Mouse (Mus musculus): ENCODE data around the gene Ugt1a10. TPM values are rescaled to one million over a fixed set of nuclear protein-coding genes. Genes with fewer than 3 reads are reported as not detected.
"Not testable (repeated sequence)": the region's sequence is repeated elsewhere in the genome, so short reads cannot be mapped to it uniquely, and the experiment has no call there.

The Ugt1a10 gene
- polyA plus RNA-seq, 1 experiment = 0.16 TPM

DNA sequence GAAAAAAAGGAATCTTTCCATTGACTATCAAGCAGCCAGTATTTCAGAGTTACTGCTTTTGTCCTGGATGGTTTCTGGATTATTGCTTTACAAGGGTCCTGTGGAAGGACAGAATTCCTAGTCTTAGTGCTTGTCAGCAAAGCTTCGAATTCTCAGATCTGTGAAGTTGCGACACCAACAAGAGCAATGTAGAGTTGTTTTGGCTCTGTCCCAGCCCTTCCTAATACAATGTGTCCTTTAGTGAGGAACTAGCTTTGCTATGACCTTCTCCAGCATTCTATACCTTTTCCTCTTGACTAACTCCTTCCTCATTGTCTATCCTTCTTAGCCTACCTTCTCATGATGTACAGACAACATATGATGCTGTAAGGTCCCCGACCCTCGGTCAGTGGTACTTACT is 41.0 kb upstream of the Ugt1a10 start:
- Histone ChIP-seq H3K27me3 (ENCODE audit: control insufficient read depth, insufficient read depth, low read length) (no peaks in the 10 kb centered on the region), H3K4me1 (replicated peaks; ENCODE audit: control insufficient read depth, insufficient read depth, low read length) (no peaks in the 10 kb centered on the region), H3K27ac (ENCODE audit: control insufficient read depth, insufficient read depth, low read length) (no peak overlapping the region), H3K36me3 (ENCODE audit: control insufficient read depth, insufficient read depth, low read length) (no peaks in the 10 kb centered on the region), H3K4me3 (ENCODE audit: control insufficient read depth, insufficient read depth, low read length) (no peak overlapping the region)
- 95% methylated on average over 4 of the region's 4 CpGs for WGBS
- no peak for DNase-seq
- TF ChIP-seq POLR2A (IDR thresholded peaks at IDR 0.05; ENCODE audit: control insufficient read depth, extremely low read depth, insufficient read depth, low read length, poor library complexity) (no peak), CTCF (IDR thresholded peaks at IDR 0.05; ENCODE audit: borderline replicate concordance, control insufficient read depth, extremely low read depth, insufficient read depth, low read length, poor library complexity) (no peak)

DNA sequence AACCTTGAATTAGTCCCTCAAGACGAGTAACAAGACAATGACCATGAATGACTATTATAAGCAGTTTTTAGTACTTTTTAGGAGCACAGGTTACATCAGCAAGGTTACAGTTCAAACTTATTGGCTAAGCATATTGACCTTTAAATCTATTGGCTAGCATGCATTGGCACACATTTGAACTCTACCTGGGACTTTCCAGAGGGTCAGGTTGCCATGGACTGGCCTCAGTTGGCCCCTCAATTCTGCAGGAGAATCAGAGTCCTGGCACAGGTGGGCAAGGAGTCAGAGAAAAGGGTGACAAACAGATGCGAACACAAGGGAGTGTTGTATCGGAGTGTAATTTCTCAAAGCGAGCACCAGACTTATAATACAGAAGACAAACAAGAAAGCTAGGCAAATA is 40.5 kb upstream of the Ugt1a10 start:
- TF ChIP-seq POLR2A (IDR thresholded peaks at IDR 0.05; ENCODE audit: control insufficient read depth, extremely low read depth, insufficient read depth, low read length, poor library complexity) = no peak
- TF ChIP-seq CTCF (IDR thresholded peaks at IDR 0.05; ENCODE audit: borderline replicate concordance, control insufficient read depth, extremely low read depth, insufficient read depth, low read length, poor library complexity) = no peak
- Histone ChIP-seq H3K4me3 (ENCODE audit: control insufficient read depth, insufficient read depth, low read length) (no peak overlapping the region), H3K27ac (ENCODE audit: control insufficient read depth, insufficient read depth, low read length) (no peak overlapping the region)

DNA sequence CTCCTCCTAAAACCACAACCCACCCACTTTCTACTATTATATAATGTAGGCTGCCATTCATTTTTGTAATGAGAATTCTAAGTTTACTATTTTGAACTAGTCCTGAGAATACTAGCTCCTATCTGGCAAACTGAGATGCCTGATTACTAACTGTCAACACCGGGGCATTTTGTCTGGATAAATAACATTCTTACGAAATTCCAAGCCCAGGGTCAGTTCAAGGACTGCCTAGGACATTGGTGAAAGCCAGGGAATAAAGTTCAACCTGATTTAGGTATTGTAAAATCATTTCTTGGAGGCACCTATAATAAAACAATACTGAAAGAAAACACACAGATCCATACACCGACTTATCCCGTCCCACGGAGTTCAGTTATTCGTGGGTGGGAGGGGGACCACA is 39.8 kb upstream of the Ugt1a10 start:
- Histone ChIP-seq H3K27me3 (ENCODE audit: control insufficient read depth, insufficient read depth, low read length) (no peaks in the 10 kb centered on the region), H3K4me3 (ENCODE audit: control insufficient read depth, insufficient read depth, low read length) (no peak overlapping the region), H3K27ac (ENCODE audit: control insufficient read depth, insufficient read depth, low read length) (no peak overlapping the region), H3K36me3 (ENCODE audit: control insufficient read depth, insufficient read depth, low read length) (no peaks in the 10 kb centered on the region), H3K4me1 (replicated peaks; ENCODE audit: control insufficient read depth, insufficient read depth, low read length) (no peaks in the 10 kb centered on the region)
- no peak for DNase-seq
- TF ChIP-seq CTCF (IDR thresholded peaks at IDR 0.05; ENCODE audit: borderline replicate concordance, control insufficient read depth, extremely low read depth, insufficient read depth, low read length, poor library complexity) = no peak
- no peak for TF ChIP-seq POLR2A (IDR thresholded peaks at IDR 0.05; ENCODE audit: control insufficient read depth, extremely low read depth, insufficient read depth, low read length, poor library complexity)
- WGBS = 94% methylated on average over 6 of the region's 6 CpGs

More for the DNA sequence above, 40.5 kb upstream of the Ugt1a10 start:
- Histone ChIP-seq H3K4me1 (replicated peaks; ENCODE audit: control insufficient read depth, insufficient read depth, low read length) (no peaks in the 10 kb centered on the region), H3K27me3 (ENCODE audit: control insufficient read depth, insufficient read depth, low read length) (no peaks in the 10 kb centered on the region), H3K36me3 (ENCODE audit: control insufficient read depth, insufficient read depth, low read length) (no peaks in the 10 kb centered on the region)
- DNase-seq = no peak
- 97% methylated on average over 4 of the region's 4 CpGs for WGBS

DNA sequence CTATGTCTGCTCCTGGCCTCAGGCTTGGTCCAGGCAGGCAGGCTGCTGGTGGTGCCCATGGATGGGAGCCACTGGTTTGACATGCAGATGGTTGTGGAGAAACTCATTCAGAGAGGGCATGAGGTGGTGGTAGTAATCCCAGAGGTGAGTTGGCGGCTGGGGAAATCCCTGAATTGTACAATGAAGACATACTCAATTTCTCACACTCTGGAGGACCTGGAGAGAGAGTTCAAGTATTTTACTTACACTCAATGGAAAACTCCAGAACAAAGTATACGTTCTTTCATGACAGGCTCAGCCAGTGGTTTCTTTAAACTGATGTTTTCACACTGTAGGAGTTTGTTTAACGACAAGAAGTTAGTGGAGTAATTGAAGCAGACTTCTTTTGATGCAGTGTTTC is 29.9 kb upstream of the Ugt1a10 start:
- H3K27ac ChIP-seq (ENCODE audit: control insufficient read depth, insufficient read depth, low read length); H3K36me3 ChIP-seq (ENCODE audit: control insufficient read depth, insufficient read depth, low read length); H3K27me3 ChIP-seq (ENCODE audit: control insufficient read depth, insufficient read depth, low read length); H3K4me3 ChIP-seq (ENCODE audit: control insufficient read depth, insufficient read depth, low read length); DNase-seq; H3K4me1 ChIP-seq (replicated peaks; ENCODE audit: control insufficient read depth, insufficient read depth, low read length): not testable (repeated sequence)
- 87% methylated on average over 3 of the region's 3 CpGs for WGBS

DNA sequence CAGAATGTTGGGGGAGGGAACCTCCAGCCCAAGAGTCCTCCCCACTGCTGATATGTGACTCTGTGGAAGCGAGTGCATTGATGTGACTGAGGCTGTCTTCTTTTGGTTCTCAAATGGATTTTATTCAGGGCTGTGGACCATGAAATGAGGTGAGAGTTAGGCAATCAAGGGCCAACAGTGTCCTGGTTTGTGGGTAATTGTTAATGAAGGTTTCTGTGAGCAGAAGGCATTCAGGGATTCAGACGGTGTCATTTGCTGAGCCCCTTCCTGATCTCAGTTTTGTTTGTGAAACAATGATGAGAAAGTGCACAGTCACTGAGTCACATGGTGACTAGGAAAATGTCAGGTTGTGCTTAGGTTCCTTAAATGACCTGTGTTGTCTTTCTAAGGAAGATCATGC is 12.1 kb upstream of the Ugt1a10 start:
- not testable (repeated sequence) for H3K4me1 ChIP-seq (replicated peaks; ENCODE audit: control insufficient read depth, insufficient read depth, low read length); DNase-seq; H3K4me3 ChIP-seq (ENCODE audit: control insufficient read depth, insufficient read depth, low read length); H3K27me3 ChIP-seq (ENCODE audit: control insufficient read depth, insufficient read depth, low read length); H3K27ac ChIP-seq (ENCODE audit: control insufficient read depth, insufficient read depth, low read length); H3K36me3 ChIP-seq (ENCODE audit: control insufficient read depth, insufficient read depth, low read length)
- WGBS = 81% methylated on average over 1 of the region's 2 CpGs

DNA sequence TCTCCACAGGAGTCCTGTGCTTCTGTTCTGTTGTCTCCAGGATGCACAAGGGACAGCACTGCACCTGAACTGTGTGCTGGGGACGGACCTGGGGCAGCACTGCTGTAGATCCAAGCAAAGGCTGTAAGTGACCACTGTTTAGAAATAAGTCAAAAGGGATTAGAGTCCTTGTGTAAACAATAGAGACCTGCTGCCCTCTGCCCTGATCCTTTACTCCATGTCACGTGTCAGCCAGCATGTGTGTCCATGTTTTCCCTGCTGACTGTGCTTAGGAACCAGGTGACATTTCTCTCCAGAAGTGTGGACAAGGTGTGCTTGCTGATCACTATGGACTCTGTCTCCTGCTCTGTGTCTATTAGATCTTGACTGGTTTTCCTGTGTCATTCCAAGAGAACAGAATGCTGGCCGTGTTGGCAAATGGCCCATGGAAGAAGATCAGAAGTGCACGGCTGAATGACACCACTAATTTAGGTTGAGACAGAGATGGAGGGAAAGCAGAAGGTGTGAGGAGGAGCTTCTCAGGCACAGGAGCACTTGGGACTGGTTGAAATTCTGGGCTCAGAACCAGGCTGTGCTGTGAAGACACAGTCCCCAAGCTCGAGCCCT is 10.3 kb upstream of the Ugt1a10 start:
- not testable (repeated sequence) for DNase-seq; H3K27ac ChIP-seq (ENCODE audit: control insufficient read depth, insufficient read depth, low read length); H3K4me3 ChIP-seq (ENCODE audit: control insufficient read depth, insufficient read depth, low read length); H3K27me3 ChIP-seq (ENCODE audit: control insufficient read depth, insufficient read depth, low read length); H3K4me1 ChIP-seq (replicated peaks; ENCODE audit: control insufficient read depth, insufficient read depth, low read length); H3K36me3 ChIP-seq (ENCODE audit: control insufficient read depth, insufficient read depth, low read length)
- WGBS = 95% methylated on average over 4 of the region's 5 CpGs

DNA sequence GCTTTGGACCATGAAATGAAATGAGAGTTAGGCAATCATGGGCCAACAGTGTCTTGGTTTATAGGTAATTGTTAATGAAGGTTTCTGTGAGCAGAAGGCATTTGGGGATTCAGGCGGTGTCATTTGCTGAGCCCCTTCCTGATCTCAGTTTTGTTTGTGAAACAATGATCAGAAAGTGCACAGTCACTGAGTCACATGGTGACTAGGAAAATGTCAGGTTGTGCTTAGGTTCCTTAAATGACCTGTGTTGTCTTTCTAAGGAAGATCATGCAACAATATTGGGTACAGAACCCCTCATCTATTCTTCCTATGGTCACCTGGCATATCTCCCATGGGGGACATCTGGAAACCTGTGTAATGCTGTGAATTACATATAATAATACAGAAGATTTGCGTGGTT is 7.8 kb upstream of the Ugt1a10 start:
- H3K4me3 ChIP-seq (ENCODE audit: control insufficient read depth, insufficient read depth, low read length); H3K36me3 ChIP-seq (ENCODE audit: control insufficient read depth, insufficient read depth, low read length); H3K27ac ChIP-seq (ENCODE audit: control insufficient read depth, insufficient read depth, low read length); DNase-seq; H3K4me1 ChIP-seq (replicated peaks; ENCODE audit: control insufficient read depth, insufficient read depth, low read length); H3K27me3 ChIP-seq (ENCODE audit: control insufficient read depth, insufficient read depth, low read length): not testable (repeated sequence)
- WGBS = 86% methylated on average over 2 of the region's 2 CpGs

DNA sequence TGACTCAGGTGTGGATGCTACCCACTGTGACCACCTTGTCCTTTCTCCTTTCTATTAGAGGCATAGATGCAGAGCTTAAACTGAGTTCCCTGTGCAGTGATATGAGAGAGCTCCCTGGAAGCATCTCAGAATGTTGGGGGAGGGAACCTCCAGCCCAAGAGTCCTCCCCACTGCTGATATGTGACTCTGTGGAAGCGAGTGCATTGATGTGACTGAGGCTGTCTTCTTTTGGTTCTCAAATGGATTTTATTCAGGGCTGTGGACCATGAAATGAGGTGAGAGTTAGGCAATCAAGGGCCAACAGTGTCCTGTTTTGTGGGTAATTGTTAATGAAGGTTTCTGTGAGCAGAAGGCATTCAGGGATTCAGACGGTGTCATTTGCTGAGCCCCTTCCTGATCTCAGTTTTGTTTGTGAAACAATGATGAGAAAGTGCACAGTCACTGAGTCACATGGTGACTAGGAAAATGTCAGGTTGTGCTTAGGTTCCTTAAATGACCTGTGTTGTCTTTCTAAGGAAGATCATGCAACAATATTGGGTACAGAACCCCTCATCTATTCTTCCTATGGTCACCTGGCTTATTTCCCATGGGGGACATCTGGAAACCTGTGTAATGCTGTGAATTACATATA is 11.4 kb downstream of the Ugt1a10 start:
- 50% methylated on average over 1 of the region's 2 CpGs for WGBS
- not testable (repeated sequence) for DNase-seq; H3K27ac ChIP-seq (ENCODE audit: control insufficient read depth, insufficient read depth, low read length); H3K4me1 ChIP-seq (replicated peaks; ENCODE audit: control insufficient read depth, insufficient read depth, low read length); H3K27me3 ChIP-seq (ENCODE audit: control insufficient read depth, insufficient read depth, low read length); H3K36me3 ChIP-seq (ENCODE audit: control insufficient read depth, insufficient read depth, low read length); H3K4me3 ChIP-seq (ENCODE audit: control insufficient read depth, insufficient read depth, low read length)
